Mouse (Mus musculus) midbrain, embryonic 11.5 days (tissue): ENCODE results near the gene Cyb5d1. TPM values are rescaled to one million over a fixed set of nuclear protein-coding genes. Genes with fewer than 3 reads are reported as not detected.
"Not testable (repeated sequence)": the region's sequence is repeated elsewhere in the genome, so short reads cannot be mapped to it uniquely, and the experiment has no call there.

Experiments
- ATAC-seq: fragments of 200-750 bp; cut with Nextera tagmentation; 2 replicates; pipeline ENCODE4 v1.8.0; 2017; ENCODE audit warnings: moderate TSS enrichment, moderate library complexity; ENCODE audit not compliant: low FRiP score
- DNase-seq: peaks from one replicate; pipeline ENCODE4 v3.0.0; 2015; ENCODE audit warnings: low spot score; ENCODE audit errors: missing footprints
- H3K27ac ChIP-seq: fragments of 300-500 bp; sonication (generic); 2 replicates; pipeline ENCODE4 v1.5.1; 2014; ENCODE audit warnings: low read depth, low read length
- H3K27me3 ChIP-seq: fragments of 300-500 bp; sonication (generic); 2 replicates; pipeline ENCODE4 v1.6.1; 2014; ENCODE audit warnings: mild to moderate bottlenecking, low read length, moderate library complexity, mixed read lengths; ENCODE audit not compliant: control insufficient read depth, insufficient read depth
- H3K36me3 ChIP-seq: fragments of 300-500 bp; sonication (generic); 2 replicates; pipeline ENCODE4 v1.6.1; 2014; ENCODE audit warnings: mild to moderate bottlenecking, low read length, moderate library complexity, mixed read lengths; ENCODE audit not compliant: control insufficient read depth, insufficient read depth
- H3K4me1 ChIP-seq: fragments of 300-500 bp; sonication (generic); 2 replicates; pipeline ENCODE4 v1.6.1; 2014; ENCODE audit warnings: low read length; ENCODE audit not compliant: control insufficient read depth, insufficient read depth
- H3K4me2 ChIP-seq: fragments of 300-500 bp; sonication (generic); 2 replicates; pipeline ENCODE4 v1.6.1; 2014; ENCODE audit warnings: mild to moderate bottlenecking, moderate library complexity
- H3K4me3 ChIP-seq: fragments of 300-500 bp; sonication (generic); 2 replicates; pipeline ENCODE4 v1.5.1; 2014; ENCODE audit warnings: low read depth, low read length
- H3K9ac ChIP-seq: fragments of 300-500 bp; sonication (generic); 2 replicates; pipeline ENCODE4 v1.6.1; 2014; ENCODE audit warnings: low read length
- H3K9me3 ChIP-seq: fragments of 300-500 bp; sonication (generic); 2 replicates; pipeline ENCODE4 v1.6.1; 2016; ENCODE audit warnings: low read length; ENCODE audit not compliant: control insufficient read depth
- WGBS: fragments of 180-500 bp; shearing (Covaris S2); extraction: QIAGEN DNeasy Blood & Tissue Kit; methylation state at CpG from one replicate; pipeline ENCODE4 v1.1.7; 2014; 5-methylcytosine and 5-hydroxymethylcytosine counted together
- polyA plus RNA-seq: library from polyadenylated mRNA; unstranded; fragments of >200 nt; fragmentation: Nextera tagmentation; extraction: Ambion mirVana; gene quantifications from 2 replicates; pipeline ENCODE4 v1.2.1, GENCODE M21; 2014

Gene Cyb5d1
- polyA plus RNA-seq, result 44.6 and 50.5 TPM in 2 replicates

GRCm38 (mm10) chr11:69395235-69395633 lies at the start of gene Cyb5d1, which contains the start of gene Naa38:
Gene Cyb5d1, minus strand, starts transcription at chr11:69395631.
Gene Naa38, plus strand, starts transcription at chr11:69395487.
- ATAC-seq, result peak; percentile 72
- not testable (repeated sequence) for H3K9me3 ChIP-seq, H3K36me3 ChIP-seq, DNase-seq, H3K27me3 ChIP-seq
- under 1% methylated on average over 21 of the region's 24 CpGs for WGBS
- Histone ChIP-seq H3K4me3 (peak within 1 kb of the TSS; percentile 51), H3K9ac (peak within 1 kb of the TSS; percentile 75), H3K4me2 (peak within 1 kb of the TSS; percentile 82), H3K27ac (peak within 1 kb of the TSS; percentile 85), H3K4me1 (peaks cover 42% of the 10 kb centered on the region)

GRCm38 (mm10) chr11:69443328-69443727 lies 47.9 kb upstream of the Cyb5d1 start:
- no peak overlapping the region for H3K4me2 ChIP-seq
- ATAC-seq, result no peak

GRCm38 (mm10) chr11:69437291-69437690 lies 41.9 kb upstream of the Cyb5d1 start:
- ATAC-seq (no peak), DNase-seq (no peak)
- H3K4me1 ChIP-seq, result no peaks in the 10 kb centered on the region
- H3K27me3 ChIP-seq, result no peaks in the 10 kb centered on the region
- H3K27ac ChIP-seq, result no peak overlapping the region
- no peaks in the 10 kb centered on the region for H3K36me3 ChIP-seq
- H3K9ac ChIP-seq, result no peak overlapping the region
- H3K4me3 ChIP-seq, result no peak overlapping the region
- H3K4me2 ChIP-seq, result no peak overlapping the region
- WGBS, result 50% methylated on average over 3 of the region's 3 CpGs
- no peaks in the 10 kb centered on the region for H3K9me3 ChIP-seq

More at GRCm38 (mm10) chr11:69443328-69443727, 47.9 kb upstream of the Cyb5d1 start:
- WGBS, result 61% methylated on average over 5 of the region's 5 CpGs
- no peak for DNase-seq
- Histone ChIP-seq H3K27ac (no peak overlapping the region), H3K4me3 (no peak overlapping the region), H3K9ac (no peak overlapping the region), H3K27me3 (no peaks in the 10 kb centered on the region), H3K9me3 (no peaks in the 10 kb centered on the region), H3K4me1 (no peaks in the 10 kb centered on the region), H3K36me3 (no peaks in the 10 kb centered on the region)

- no peak for ATAC-seq
Observed at GRCm38 (mm10) chr11:69433189-69433588, 37.8 kb upstream of the Cyb5d1 start.

GRCm38 (mm10) chr11:69432640-69432982 lies 37.2 kb upstream of the Cyb5d1 start:
- H3K9me3 ChIP-seq, result no peaks in the 10 kb centered on the region
- H3K36me3 ChIP-seq, result no peaks in the 10 kb centered on the region
- DNase-seq, result no peak
- no peaks in the 10 kb centered on the region for H3K27me3 ChIP-seq
- no peak overlapping the region for H3K4me3 ChIP-seq
- H3K4me2 ChIP-seq, result no peak overlapping the region
- no peak overlapping the region for H3K27ac ChIP-seq
- WGBS, result 76% methylated on average over 11 of the region's 11 CpGs
- no peak for ATAC-seq
- no peak overlapping the region for H3K9ac ChIP-seq
- H3K4me1 ChIP-seq, result no peaks in the 10 kb centered on the region

More at GRCm38 (mm10) chr11:69433189-69433588, 37.8 kb upstream of the Cyb5d1 start:
- Histone ChIP-seq H3K9ac (no peak overlapping the region), H3K36me3 (no peaks in the 10 kb centered on the region), H3K27ac (no peak overlapping the region), H3K4me2 (no peak overlapping the region), H3K27me3 (no peaks in the 10 kb centered on the region), H3K9me3 (no peaks in the 10 kb centered on the region), H3K4me1 (no peaks in the 10 kb centered on the region), H3K4me3 (no peak overlapping the region)
- no peak for DNase-seq
- WGBS, result 67% methylated on average over 6 of the region's 6 CpGs

- H3K9ac ChIP-seq, result no peak overlapping the region
- DNase-seq (peak; percentile 91), ATAC-seq (peak; percentile 65; the same call in 1 of the 2 replicates)
- no peaks in the 10 kb centered on the region for H3K9me3 ChIP-seq
- H3K4me3 ChIP-seq, result no peak overlapping the region
- 34% methylated on average over 11 of the region's 11 CpGs for WGBS
- H3K36me3 ChIP-seq, result no peaks in the 10 kb centered on the region
- no peak overlapping the region for H3K4me2 ChIP-seq
- no peak overlapping the region for H3K27ac ChIP-seq
- no peaks in the 10 kb centered on the region for H3K27me3 ChIP-seq
- no peaks in the 10 kb centered on the region for H3K4me1 ChIP-seq
Observed at GRCm38 (mm10) chr11:69431829-69432639, 36.6 kb upstream of the Cyb5d1 start.

- H3K4me2 ChIP-seq, result no peak overlapping the region
- no peak overlapping the region for H3K4me3 ChIP-seq
- no peaks in the 10 kb centered on the region for H3K27me3 ChIP-seq
- no peak for DNase-seq
- H3K27ac ChIP-seq, result no peak overlapping the region
- ATAC-seq, result no peak
- WGBS, result 89% methylated on average over 15 of the region's 15 CpGs
- H3K9me3 ChIP-seq, result no peaks in the 10 kb centered on the region
- no peaks in the 10 kb centered on the region for H3K36me3 ChIP-seq
- H3K9ac ChIP-seq, result no peak overlapping the region
- H3K4me1 ChIP-seq, result no peaks in the 10 kb centered on the region
Observed at GRCm38 (mm10) chr11:69430631-69431030, 35.2 kb upstream of the Cyb5d1 start.

- no peak overlapping the region for H3K9ac ChIP-seq
- no peak overlapping the region for H3K4me2 ChIP-seq
- H3K27me3 ChIP-seq, result no peaks in the 10 kb centered on the region
- ATAC-seq (no peak), DNase-seq (no peak)
- H3K4me3 ChIP-seq, result no peak overlapping the region
- H3K4me1 ChIP-seq, result no peaks in the 10 kb centered on the region
- no peak overlapping the region for H3K27ac ChIP-seq
- no peaks in the 10 kb centered on the region for H3K9me3 ChIP-seq
- H3K36me3 ChIP-seq, result no peaks in the 10 kb centered on the region
- 75% methylated on average over 2 of the region's 2 CpGs for WGBS
Observed at GRCm38 (mm10) chr11:69429313-69429712, 33.9 kb upstream of the Cyb5d1 start.

GRCm38 (mm10) chr11:69428751-69429150 lies 33.3 kb upstream of the Cyb5d1 start:
- Histone ChIP-seq H3K4me2 (no peak overlapping the region), H3K4me1 (no peaks in the 10 kb centered on the region), H3K27me3 (no peaks in the 10 kb centered on the region), H3K27ac (no peak overlapping the region), H3K9ac (no peak overlapping the region), H3K4me3 (no peak overlapping the region), H3K36me3 (no peaks in the 10 kb centered on the region), H3K9me3 (no peaks in the 10 kb centered on the region)
- DNase-seq (no peak), ATAC-seq (no peak)
- WGBS, result 29% methylated on average over 4 of the region's 4 CpGs
